Mouse (Mus musculus) adrenal gland, postnatal 10 days (tissue): Measurements from ENCODE around the gene H2al1i. TPM values are rescaled to one million over a fixed set of nuclear protein-coding genes. Genes with fewer than 3 reads are reported as not detected.
A peak's percentile ranks its signal among the peaks of the same experiment; 100 is the strongest.
"Not testable (repeated sequence)": the region's sequence is repeated elsewhere in the genome, so short reads cannot be mapped to it uniquely, and the experiment has no call there.

Source experiments
- DNase-seq: peaks from one replicate; pipeline ENCODE4 v3.0.0; 2021; ENCODE audit warnings: mixed read lengths
- long read RNA-seq, 2 experiments: library from polyadenylated mRNA; stranded (forward); transcript quantifications; one replicate each; pipeline ENCODE4 v2.0.0; 2021
- total RNA-seq, 2 experiments: library from RNA; stranded (reverse); gene quantifications; 2 replicates each; pipeline ENCODE4 v1.2.3; 2021

The H2al1i gene
- not detected for total RNA-seq
- long read RNA-seq, experiment 1, result 0 reads
- long read RNA-seq, experiment 2, result 0 reads

- not testable (repeated sequence) for DNase-seq
Measured at GRCm38 (mm10) chrX:11324359-11324758, at the start of gene H2al1i. Gene H2al1i (plus strand): TSS chrX:11324659.

- no peak for DNase-seq
Measured at GRCm38 (mm10) chrX:11277083-11277482, 47.4 kb upstream of the H2al1i start.

GRCm38 (mm10) chrX:11280741-11281140 lies 43.7 kb upstream of the H2al1i start:
- DNase-seq, result no peak

GRCm38 (mm10) chrX:11288306-11288882 lies 36.1 kb upstream of the H2al1i start:
- DNase-seq, result no peak

GRCm38 (mm10) chrX:11289244-11289643 lies 35.2 kb upstream of the H2al1i start:
- DNase-seq, result no peak

- not testable (repeated sequence) for DNase-seq
Measured at GRCm38 (mm10) chrX:11298957-11299356, 25.5 kb upstream of the H2al1i start, which contains the start of gene H2al1a. Gene H2al1a (plus strand): TSS chrX:11299257.

- not testable (repeated sequence) for DNase-seq
Measured at GRCm38 (mm10) chrX:11302132-11302531, 22.3 kb upstream of the H2al1i start, which contains the start of gene H2al1b. Gene H2al1b (plus strand): TSS chrX:11302432.

GRCm38 (mm10) chrX:11305355-11305754 lies 19.1 kb upstream of the H2al1i start, which contains the start of gene H2al1c:
Gene H2al1c (plus strand): TSS chrX:11305655.
- not testable (repeated sequence) for DNase-seq

- not testable (repeated sequence) for DNase-seq
Measured at GRCm38 (mm10) chrX:11308524-11308923, 15.9 kb upstream of the H2al1i start, which contains the start of gene H2al1d. Gene H2al1d (plus strand): TSS chrX:11308824.

GRCm38 (mm10) chrX:11311634-11312033 lies 12.8 kb upstream of the H2al1i start, which contains the start of gene H2al1e:
Gene H2al1e (plus strand): TSS chrX:11311934.
- DNase-seq, result not testable (repeated sequence)

- DNase-seq, result not testable (repeated sequence)
Measured at GRCm38 (mm10) chrX:11314858-11315257, 9.6 kb upstream of the H2al1i start, which contains the start of gene H2al1f. Gene H2al1f (plus strand): TSS chrX:11315158.

- DNase-seq, result not testable (repeated sequence)
Measured at GRCm38 (mm10) chrX:11317956-11318355, 6.5 kb upstream of the H2al1i start, which contains the start of gene H2al1g. Gene H2al1g (plus strand): TSS chrX:11318256.

GRCm38 (mm10) chrX:11321192-11321591 lies 3.3 kb upstream of the H2al1i start, which contains the start of gene H2al1h:
Gene H2al1h (plus strand): TSS chrX:11321492.
- DNase-seq, result not testable (repeated sequence)

GRCm38 (mm10) chrX:11327522-11327921 lies 3.1 kb downstream of the H2al1i start, which contains the start of gene H2al1j:
Gene H2al1j (plus strand): TSS chrX:11327822.
- DNase-seq, result not testable (repeated sequence)

- no peak for DNase-seq
Measured at GRCm38 (mm10) chrX:11345762-11346161, 21.3 kb downstream of the H2al1i start.

- DNase-seq, result no peak
Measured at GRCm38 (mm10) chrX:11346756-11347155, 22.3 kb downstream of the H2al1i start.

GRCm38 (mm10) chrX:11360823-11361222 lies 36.4 kb downstream of the H2al1i start:
- no peak for DNase-seq

- DNase-seq, result no peak
Measured at GRCm38 (mm10) chrX:11361261-11361660, 36.8 kb downstream of the H2al1i start.

GRCm38 (mm10) chrX:11363890-11364289 lies 39.4 kb downstream of the H2al1i start:
- peak; percentile 20 for DNase-seq

GRCm38 (mm10) chrX:11365151-11365550 lies 40.7 kb downstream of the H2al1i start:
- DNase-seq, result no peak
